Mouse (Mus musculus) c-Kit-positive CD71-negative TER-119-negative erythroid progenitor cells, embryonic 14.5 days (primary cell): Measurements from ENCODE around the gene 2310030G06Rik.

Source experiments
- DNase-seq: peaks from one replicate; pipeline ENCODE4 v3.0.0-alpha.2; 2013; ENCODE audit warnings: low read depth

2310030G06Rik gene

GRCm38 (mm10) chr9:50742261-50742660, 4.1 kb downstream of the 2310030G06Rik start:
- no peak for DNase-seq

- no peak for DNase-seq
These were observed 5.2 kb downstream of the 2310030G06Rik start for GRCm38 (mm10) chr9:50740867-50741784.

GRCm38 (mm10) chr9:50738914-50739870, 7.1 kb downstream of the 2310030G06Rik start, which contains the start of gene Dixdc1:
Gene Dixdc1 (minus strand): TSS chr9:50739517.
- peak; percentile 75 for DNase-seq

DNA sequence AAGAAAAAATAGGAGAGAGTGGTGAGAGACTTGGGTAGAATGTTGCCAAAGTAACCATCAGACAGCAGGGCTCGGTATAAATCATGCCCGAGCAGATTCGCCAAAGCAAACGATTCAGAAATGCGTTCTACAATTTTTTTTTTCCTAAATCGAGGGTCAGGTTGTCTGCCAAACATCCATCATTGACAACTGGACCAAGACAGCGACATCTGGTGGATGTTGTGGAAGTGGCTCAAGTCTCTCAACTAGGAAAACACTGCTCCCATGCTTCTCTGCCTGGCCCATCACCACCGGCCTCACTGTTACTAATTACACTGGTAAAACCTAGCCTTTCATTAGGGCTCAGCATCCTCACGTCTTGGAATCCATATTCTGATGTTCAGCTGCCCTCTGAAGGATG, 11.3 kb downstream of the 2310030G06Rik start:
- no peak for DNase-seq

DNA sequence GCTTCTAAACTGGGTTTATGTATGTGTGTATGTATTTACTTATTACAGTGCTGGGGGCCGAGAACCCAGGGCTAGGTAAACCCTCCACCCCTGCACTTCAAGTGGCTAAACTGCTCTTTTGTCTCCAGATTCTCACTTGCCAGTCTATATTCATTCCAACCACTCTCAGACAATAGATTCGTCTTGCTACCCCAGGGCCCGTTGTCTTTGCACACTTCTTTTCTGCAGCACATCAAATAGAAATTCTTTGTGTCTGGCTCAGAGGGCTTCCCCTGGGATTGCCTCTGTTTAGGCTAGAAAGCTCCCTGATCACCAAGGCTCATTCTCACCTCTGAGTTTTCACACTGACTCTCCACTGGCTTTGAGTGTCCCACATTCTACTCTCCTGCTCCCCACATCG, 13.8 kb downstream of the 2310030G06Rik start:
- no peak for DNase-seq

- no peak for DNase-seq
These were observed 16.7 kb downstream of the 2310030G06Rik start for GRCm38 (mm10) chr9:50729600-50729999.

- no peak for DNase-seq
These were observed 18.2 kb downstream of the 2310030G06Rik start for GRCm38 (mm10) chr9:50727925-50728651.

DNA sequence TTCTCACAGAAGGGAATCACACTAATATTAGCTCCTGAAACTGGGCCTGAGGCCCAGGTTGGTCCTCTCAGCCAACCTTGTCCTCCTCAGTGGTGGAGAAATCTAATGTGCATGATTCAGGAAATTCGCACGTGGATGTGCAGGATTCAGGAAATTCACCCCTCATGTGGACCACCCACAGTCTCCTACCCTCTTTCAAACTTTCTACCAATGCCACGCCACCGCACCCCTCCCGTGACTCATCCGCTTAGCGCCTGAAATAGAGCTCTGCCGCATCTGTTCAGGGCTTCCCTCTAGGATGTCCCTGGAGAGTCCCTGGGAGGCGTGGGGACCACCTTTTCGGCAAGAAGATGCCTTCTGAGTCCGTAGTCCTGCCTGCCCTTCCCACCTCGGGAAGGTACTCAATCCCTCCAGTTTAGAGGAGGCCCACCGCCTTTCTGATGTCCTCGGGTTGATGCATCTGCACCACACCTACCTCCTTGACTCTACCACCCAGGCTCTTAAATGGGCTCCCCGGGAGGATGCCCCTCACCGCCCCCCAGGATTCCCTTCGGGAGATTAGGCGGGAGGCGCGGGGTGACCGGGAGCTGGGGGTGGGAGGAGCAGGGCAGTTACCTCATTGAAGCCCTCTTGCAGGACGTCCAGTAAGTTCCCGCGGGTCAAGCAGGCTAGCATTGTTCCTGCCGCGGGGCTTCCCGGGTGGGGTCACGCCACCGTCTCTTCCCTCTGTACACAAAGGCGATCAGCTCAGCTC, 19.0 kb downstream of the 2310030G06Rik start:
- DNase-seq, result no peak

DNA sequence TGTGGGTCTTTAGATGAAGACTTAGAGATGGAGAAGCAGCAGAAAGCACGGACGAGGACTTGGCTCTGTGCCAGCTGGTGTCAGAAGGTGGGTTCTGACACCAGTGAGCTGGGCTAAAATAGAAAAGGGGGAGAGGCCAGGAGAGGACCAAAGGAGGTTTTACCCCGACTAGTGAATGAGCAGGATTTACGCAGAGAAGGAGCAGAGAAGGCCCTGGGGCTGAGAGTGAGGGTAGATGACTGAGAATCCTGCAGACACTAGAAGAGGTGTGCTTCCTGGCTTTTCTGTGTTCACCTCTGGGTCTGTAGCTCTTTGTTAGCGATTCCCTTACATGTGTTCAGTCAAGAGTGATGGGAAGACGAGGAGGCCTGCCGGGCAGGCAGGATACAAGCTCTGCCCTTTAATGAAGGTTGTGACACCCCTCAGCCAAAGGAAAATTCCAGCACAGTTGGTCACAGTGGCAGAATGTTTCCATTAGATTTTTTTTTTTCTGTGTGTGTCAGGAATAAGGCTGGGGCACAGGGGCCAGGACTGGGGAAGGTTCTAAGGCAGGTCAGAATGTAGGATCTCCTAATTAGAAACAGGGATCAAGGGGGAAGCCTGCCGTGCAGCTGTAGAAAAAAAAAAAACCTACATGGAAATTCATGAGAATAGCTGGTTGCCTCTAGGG, 20.3 kb downstream of the 2310030G06Rik start:
- DNase-seq, result no peak

DNA sequence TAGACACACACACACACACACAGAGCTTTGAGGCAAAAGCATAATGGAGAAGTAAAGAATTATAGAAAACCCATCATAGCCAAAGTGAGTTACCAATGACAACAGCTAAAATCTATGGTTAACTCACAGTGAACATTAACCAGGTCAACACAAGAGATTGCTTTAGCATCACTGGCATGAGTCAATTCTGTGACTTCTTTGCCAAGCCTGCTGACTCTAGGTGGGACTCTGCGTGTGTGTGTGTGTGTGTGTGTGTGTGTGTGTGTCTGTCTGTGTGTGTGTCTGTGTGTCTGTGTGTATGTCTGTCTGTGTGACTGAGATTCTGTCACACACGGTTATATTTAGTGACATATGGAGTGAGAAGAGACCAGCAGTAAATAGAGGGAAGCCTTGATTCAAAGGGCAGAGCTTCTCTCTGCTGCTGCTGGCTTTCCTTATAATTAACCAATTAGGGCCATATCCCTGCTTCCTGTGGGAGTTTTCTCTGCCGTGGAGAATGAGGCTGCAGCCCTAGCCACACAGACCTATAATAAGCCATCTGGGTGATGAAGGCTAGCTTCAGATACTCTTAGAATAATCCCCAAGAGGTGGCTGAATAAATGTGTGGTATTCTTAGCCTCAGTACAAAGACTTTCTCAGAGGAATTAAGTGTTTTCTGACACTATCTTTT, 21.5 kb downstream of the 2310030G06Rik start:
- no peak for DNase-seq

DNA sequence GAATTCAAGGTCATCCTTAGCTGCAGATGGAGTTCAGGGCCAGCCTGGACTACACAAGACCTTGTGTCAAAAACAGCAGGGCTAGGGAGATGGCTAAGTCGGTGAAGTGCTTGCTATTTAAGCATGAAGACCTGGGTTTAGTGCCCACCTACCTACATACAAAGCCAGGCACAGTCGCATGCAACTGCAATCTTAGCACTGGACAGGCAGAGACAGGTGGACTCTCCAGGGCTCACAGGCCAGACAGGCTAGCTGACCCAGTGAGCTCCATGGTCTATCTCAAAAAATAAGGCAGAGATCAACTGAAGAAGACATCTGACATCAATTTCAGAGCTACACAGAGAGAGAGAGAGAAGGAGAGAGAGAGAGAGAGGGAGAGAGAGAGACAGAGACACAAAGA, 22.2 kb downstream of the 2310030G06Rik start:
- DNase-seq, result no peak

GRCm38 (mm10) chr9:50723406-50723805, 22.9 kb downstream of the 2310030G06Rik start:
- DNase-seq, result no peak

- DNase-seq, result no peak
These were observed 23.9 kb downstream of the 2310030G06Rik start for GRCm38 (mm10) chr9:50722451-50722911.

- DNase-seq, result no peak
These were observed 25.3 kb downstream of the 2310030G06Rik start for GRCm38 (mm10) chr9:50721061-50721460.

DNA sequence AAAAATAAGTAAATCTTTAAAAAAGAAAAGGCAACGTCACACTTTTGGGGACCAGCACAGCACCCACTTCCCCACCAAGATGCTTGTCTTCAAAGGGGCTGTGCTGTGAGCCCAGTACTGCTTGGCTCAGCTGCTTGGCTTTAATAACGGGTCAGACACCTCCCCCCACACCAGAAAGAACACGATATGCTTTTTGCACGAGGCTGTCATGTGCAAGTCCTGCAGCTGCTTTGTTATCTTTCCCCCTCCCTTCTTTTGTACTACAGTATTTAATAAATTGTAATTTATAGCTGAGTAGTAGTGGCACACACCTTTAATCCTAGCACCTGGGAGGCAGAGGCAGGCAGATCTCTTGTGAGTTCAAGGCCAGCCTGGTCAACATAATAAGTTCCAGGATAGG, 27.5 kb downstream of the 2310030G06Rik start:
- no peak for DNase-seq

GRCm38 (mm10) chr9:50714188-50714587, 32.1 kb downstream of the 2310030G06Rik start:
- DNase-seq, result no peak

DNA sequence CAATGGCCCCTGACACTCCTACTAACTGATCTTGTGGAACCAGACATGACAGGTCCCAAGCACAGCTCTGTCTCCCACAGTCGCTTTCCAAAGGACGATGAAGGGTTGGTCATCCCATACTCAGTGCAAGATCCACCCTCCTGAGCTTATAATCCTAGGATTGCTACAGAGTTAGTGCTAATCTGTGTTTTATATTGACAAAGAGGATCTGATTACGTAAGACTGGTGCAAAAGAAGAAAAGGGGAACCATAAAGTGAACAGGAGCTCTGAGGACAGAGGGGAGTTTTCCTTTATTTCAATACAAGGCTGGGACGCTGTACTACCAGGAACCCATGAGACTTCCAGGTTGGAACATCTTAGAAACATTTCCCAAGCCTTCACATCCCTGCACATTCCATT, 35.0 kb downstream of the 2310030G06Rik start:
- no peak for DNase-seq

- no peak for DNase-seq
These were observed 37.2 kb downstream of the 2310030G06Rik start for GRCm38 (mm10) chr9:50709108-50709507.

GRCm38 (mm10) chr9:50704907-50705306, 41.4 kb downstream of the 2310030G06Rik start:
- DNase-seq, result no peak
